Mouse (Mus musculus) limb, embryonic 15.5 days (tissue): ENCODE results near the gene Dclk2. TPM values are rescaled to one million over a fixed set of nuclear protein-coding genes. Genes with fewer than 3 reads are reported as not detected.

Experiments used
- ATAC-seq: fragments of 200-750 bp; cut with Nextera tagmentation; 2 replicates; pipeline ENCODE4 v1.8.0; 2017; ENCODE audit warnings: low read depth, moderate TSS enrichment; ENCODE audit not compliant: insufficient number of reproducible peaks, low FRiP score, low TSS enrichment
- H3K27ac ChIP-seq: fragments of 300-500 bp; sonication (generic); 2 replicates; pipeline ENCODE4 v1.5.1; 2015; ENCODE audit warnings: moderate library complexity, mild to moderate bottlenecking, inconsistent platforms
- H3K27me3 ChIP-seq: fragments of 300-500 bp; sonication (generic); 2 replicates; pipeline ENCODE4 v1.6.1; 2015; ENCODE audit warnings: inconsistent platforms
- H3K36me3 ChIP-seq: fragments of 300-500 bp; sonication (generic); 2 replicates; pipeline ENCODE4 v1.6.1; 2015; ENCODE audit warnings: inconsistent platforms
- H3K4me1 ChIP-seq: fragments of 300-500 bp; sonication (generic); 2 replicates; pipeline ENCODE4 v1.6.1; 2015; ENCODE audit warnings: inconsistent platforms
- H3K4me2 ChIP-seq: fragments of 300-500 bp; sonication (generic); 2 replicates; pipeline ENCODE4 v1.6.1; 2015; ENCODE audit warnings: mild to moderate bottlenecking, inconsistent platforms
- H3K4me3 ChIP-seq: fragments of 300-500 bp; sonication (generic); 2 replicates; pipeline ENCODE4 v1.5.1; 2015; ENCODE audit warnings: mild to moderate bottlenecking, inconsistent platforms
- H3K9ac ChIP-seq: fragments of 300-500 bp; sonication (generic); 2 replicates; pipeline ENCODE4 v1.6.1; 2015; ENCODE audit warnings: inconsistent platforms
- H3K9me3 ChIP-seq: fragments of 300-500 bp; sonication (generic); 2 replicates; pipeline ENCODE4 v1.6.1; 2016; ENCODE audit warnings: inconsistent platforms
- WGBS: fragments of 180-500 bp; shearing (Covaris S2); methylation state at CpG from one replicate; pipeline ENCODE4 v1.1.7; 2015; 5-methylcytosine and 5-hydroxymethylcytosine counted together
- polyA plus RNA-seq: library from polyadenylated mRNA; unstranded; fragments of >200 nt; fragmentation: Nextera tagmentation; extraction: Ambion mirVana; gene quantifications from 2 replicates; pipeline ENCODE4 v1.2.1, GENCODE M21; 2015

The Dclk2 gene
- polyA plus RNA-seq: 3.4 and 4.5 TPM in 2 replicates

DNA sequence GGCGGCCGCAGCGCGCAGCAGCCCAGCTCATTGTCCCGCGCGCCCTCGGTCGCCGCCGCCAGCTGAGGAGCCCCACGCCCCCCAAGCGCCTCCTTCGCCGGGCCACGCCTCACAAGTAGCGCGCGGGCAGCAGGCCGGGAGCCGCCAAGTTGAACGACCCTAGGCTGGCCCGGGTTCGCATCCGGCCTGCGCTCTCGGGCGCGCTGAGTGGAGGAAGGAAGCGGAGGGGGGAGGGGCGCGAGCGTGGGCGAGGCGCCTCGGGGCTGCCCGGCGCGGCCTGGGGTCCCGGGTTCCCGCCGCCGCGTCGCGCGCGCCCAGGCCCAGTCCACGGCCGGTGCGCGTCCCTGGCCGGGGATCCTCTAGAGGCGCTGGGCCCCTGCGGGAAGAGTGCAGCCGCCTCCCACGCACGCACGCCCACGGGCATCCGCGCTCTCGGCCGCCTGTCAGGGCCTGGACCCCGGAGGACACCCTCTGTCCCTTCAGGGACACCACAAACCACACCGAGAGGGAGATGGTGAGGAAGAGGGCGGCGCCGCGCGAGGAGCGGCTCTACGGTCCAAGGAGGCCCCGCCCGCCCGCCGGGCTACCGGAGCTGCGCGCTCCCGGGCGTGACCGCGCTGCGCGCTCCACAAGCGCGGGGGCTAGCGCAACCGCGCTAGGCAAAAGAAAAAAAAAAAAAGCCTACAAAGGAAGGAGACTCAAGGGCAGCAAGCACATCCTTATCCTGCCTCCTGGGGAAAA is at the start of gene Dclk2:
Gene Dclk2 (minus strand): TSS at position 510 of the 741 bp plus-strand sequence.
- peak within 1 kb of the TSS; percentile 96 for H3K4me2 ChIP-seq
- H3K27ac ChIP-seq: no peak within 1 kb of the TSS; the same call in 1 of the 2 replicates
- no peaks in the 10 kb centered on the region for H3K36me3 ChIP-seq
- under 1% methylated on average over 65 of the region's 91 CpGs for whole genome bisulfite sequencing
- H3K4me3 ChIP-seq: peak within 1 kb of the TSS; percentile 77
- H3K27me3 ChIP-seq: peaks cover 27% of the 10 kb centered on the region
- no peaks in the 10 kb centered on the region for H3K9me3 ChIP-seq
- peaks cover 17% of the 10 kb centered on the region for H3K4me1 ChIP-seq
- ATAC-seq: peak; percentile 76
- H3K9ac ChIP-seq: peak within 1 kb of the TSS; percentile 67

DNA sequence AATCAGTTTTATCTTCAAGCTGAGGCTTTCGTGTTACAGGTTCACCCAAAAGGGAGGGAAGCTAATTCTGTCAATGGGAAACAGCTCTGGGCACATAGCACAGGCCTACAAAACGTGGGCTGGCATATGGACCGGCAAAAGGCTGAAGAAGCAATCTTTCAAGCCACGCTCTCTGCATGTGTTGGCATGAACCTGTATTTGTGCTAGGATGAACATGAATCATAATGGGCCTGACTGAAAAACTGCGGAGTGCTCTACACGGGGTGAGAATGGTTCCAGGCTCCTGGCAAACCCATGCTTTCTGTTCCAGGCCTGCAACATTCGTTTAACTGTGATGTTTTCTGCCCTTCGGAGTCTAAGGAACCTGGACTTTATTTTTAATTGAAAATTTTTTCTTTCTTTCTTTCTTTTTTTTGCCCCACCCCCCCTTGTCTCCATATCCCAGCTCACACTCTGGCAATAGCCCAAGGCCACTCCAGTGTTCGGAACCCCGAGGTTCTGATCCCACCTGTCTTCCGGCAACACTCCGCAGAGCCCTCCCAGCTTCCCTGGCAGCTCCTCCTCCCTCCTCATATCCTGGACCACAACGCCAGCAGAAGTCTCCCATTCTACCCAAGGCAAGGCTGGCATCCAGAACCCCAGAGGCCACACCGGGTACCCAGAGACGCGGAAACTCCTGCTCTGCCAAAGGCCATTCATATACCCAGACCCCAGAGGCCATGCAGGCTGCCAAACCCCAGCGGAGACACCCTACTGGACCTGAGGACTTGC is 42.2 kb upstream of the Dclk2 start:
- H3K4me1 ChIP-seq: no peaks in the 10 kb centered on the region
- no peak for ATAC-seq
- no peak overlapping the region for H3K4me3 ChIP-seq
- H3K9ac ChIP-seq: no peak overlapping the region
- no peaks in the 10 kb centered on the region for H3K36me3 ChIP-seq
- no peaks in the 10 kb centered on the region for H3K27me3 ChIP-seq
- no peaks in the 10 kb centered on the region for H3K9me3 ChIP-seq
- H3K4me2 ChIP-seq: no peak overlapping the region
- WGBS: 83% methylated on average over 17 of the region's 17 CpGs
- H3K27ac ChIP-seq: no peak overlapping the region

DNA sequence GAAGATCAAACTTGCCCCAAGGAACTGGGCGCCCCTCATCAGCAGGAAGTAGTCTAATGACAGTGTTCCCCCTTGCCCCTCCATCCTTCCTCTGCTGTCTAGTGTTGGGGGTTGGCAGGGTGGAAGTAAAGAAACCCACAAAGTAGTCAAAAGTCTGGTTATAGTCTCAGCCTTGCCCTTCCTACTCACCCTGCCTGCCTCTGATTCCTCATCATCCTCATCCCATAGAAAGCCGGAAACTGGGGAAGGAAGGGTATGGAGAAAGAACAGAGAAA is 40.7 kb upstream of the Dclk2 start:
- no peaks in the 10 kb centered on the region for H3K4me1 ChIP-seq
- no peaks in the 10 kb centered on the region for H3K36me3 ChIP-seq
- H3K9me3 ChIP-seq: no peaks in the 10 kb centered on the region
- no peak overlapping the region for H3K9ac ChIP-seq
- no peak overlapping the region for H3K27ac ChIP-seq
- ATAC-seq: no peak
- 83% methylated on average over 2 of the region's 2 CpGs for WGBS
- H3K4me3 ChIP-seq: no peak overlapping the region
- no peaks in the 10 kb centered on the region for H3K27me3 ChIP-seq
- H3K4me2 ChIP-seq: no peak overlapping the region

DNA sequence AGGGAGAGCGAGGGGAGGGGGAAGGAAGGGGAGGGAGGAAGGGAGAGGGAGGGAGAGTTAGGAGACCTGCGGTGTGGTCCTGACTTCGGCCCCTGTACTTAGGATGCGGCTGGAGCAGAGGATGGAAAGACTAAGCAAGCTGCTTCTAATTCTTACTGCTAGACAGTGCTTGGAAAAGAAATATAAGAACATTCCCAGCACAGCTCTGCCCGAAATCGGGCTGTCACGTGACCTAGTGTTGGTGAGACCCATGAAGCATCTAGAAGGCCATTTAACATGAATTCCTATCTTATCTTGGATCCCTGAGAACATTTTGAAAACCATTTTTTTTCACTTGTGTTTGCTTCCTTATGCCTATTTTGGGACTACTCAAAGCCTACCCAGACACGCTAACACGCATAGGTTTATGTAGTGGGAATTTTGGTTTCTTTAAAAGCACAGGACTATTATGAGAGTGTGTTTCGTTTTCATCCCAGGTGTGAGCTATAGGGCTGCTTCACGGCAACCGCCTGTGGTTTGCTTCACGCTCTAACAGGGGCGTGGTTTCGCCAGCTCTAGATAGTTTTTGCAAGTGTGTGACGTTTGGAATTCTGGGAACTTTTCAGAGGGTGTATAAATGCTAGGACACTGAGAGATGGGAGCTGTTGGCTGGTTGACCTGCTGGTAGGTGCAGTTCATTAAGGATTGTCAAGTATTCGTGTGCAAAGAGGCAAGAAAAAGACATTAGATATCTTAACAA is 40.2 kb upstream of the Dclk2 start:
- 83% methylated on average over 17 of the region's 17 CpGs for WGBS
- Histone ChIP-seq H3K27ac (no peak overlapping the region), H3K4me2 (no peak overlapping the region), H3K4me1 (no peaks in the 10 kb centered on the region), H3K9ac (no peak overlapping the region), H3K36me3 (no peaks in the 10 kb centered on the region), H3K4me3 (no peak overlapping the region), H3K9me3 (no peaks in the 10 kb centered on the region), H3K27me3 (no peaks in the 10 kb centered on the region)
- ATAC-seq: no peak

DNA sequence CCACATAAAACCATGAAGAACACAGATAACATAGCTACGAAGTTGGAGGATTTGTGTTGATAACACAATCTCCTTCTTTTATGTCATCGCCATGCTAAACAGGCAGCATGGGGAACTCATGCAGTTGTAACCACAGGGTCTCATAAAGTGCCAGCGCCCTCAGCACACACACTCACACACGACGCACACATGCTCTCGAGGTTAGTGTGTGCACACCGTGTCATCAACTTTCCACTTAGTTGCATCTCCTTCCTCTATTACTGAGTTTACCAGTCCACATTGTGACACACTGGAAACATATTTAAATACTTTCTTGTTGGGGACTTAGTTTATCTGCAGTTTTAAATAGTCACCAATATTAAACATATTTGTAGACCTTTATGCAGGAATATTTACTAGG is 38.4 kb upstream of the Dclk2 start:
- Histone ChIP-seq H3K36me3 (no peaks in the 10 kb centered on the region), H3K27me3 (no peaks in the 10 kb centered on the region), H3K4me1 (no peaks in the 10 kb centered on the region), H3K27ac (no peak overlapping the region), H3K4me3 (no peak overlapping the region), H3K9ac (no peak overlapping the region), H3K9me3 (no peaks in the 10 kb centered on the region), H3K4me2 (no peak overlapping the region)
- no peak for ATAC-seq
- 86% methylated on average over 7 of the region's 7 CpGs for WGBS

DNA sequence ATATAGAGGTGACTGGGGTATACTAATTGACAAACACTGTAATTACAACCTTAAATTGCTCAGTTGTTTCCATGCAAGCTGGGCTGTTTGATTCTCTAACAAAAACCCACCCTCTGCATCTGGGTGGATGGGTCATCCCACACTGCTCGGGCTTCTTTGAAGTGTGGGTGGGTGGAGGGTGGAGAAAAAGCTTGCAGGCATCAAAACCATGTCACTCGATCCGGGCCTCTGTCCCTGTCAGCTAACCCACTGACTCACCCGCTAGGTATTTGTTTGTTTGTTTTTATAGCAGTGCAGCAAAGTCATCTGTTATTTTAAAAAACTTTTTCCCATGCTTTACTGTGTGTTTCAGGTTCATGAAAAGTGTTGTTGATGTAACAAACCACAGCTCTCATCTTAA is 34.7 kb upstream of the Dclk2 start:
- ATAC-seq: no peak
- Histone ChIP-seq H3K9ac (no peak overlapping the region), H3K27me3 (no peaks in the 10 kb centered on the region), H3K36me3 (no peaks in the 10 kb centered on the region), H3K27ac (no peak overlapping the region), H3K4me3 (no peak overlapping the region), H3K4me2 (no peak overlapping the region), H3K4me1 (no peaks in the 10 kb centered on the region), H3K9me3 (no peaks in the 10 kb centered on the region)
- WGBS: 14% methylated on average over 4 of the region's 4 CpGs

DNA sequence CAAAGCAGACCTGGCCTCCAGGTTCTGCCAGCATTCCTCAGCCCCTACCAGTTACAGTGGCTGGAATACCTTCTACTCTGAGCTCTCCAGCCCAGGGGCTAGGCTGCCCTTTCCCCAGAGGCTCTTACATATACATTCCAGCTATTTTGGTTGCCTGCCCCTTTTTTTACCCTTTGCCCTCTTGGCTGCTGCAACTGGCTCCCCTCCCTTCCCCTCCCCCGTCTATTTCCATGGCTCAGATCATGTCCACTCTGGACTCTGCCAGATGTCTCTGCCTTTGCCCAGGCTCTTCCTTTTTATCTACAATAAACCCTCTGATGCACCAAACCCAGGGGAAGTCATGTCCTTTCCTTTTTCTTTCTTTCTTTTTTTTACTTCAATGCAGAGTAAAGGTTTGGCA is 33.9 kb upstream of the Dclk2 start:
- no peak overlapping the region for H3K9ac ChIP-seq
- ATAC-seq: no peak

DNA sequence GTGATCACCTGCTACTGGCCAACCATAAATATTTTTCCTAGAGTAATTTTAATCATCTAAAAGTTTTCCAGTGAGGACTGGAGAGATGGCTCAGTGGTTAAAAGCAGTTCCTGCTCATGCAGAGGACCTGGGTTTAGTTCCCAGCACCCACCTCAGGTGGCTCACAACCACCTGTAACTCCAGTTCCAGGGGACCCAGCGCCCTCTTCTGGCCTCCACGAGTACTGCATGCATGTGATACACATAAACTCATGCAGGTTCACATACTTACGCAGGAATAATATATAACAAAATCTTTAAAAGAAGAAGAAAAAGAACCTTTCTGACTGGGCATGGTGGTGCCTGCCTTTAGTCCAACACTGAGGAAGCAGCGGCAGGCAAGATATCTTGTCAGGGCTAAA is 33.2 kb upstream of the Dclk2 start:
- Histone ChIP-seq H3K36me3 (no peaks in the 10 kb centered on the region), H3K9ac (no peak overlapping the region), H3K4me3 (no peak overlapping the region), H3K27me3 (no peaks in the 10 kb centered on the region), H3K27ac (no peak overlapping the region), H3K9me3 (no peaks in the 10 kb centered on the region), H3K4me2 (no peak overlapping the region), H3K4me1 (no peaks in the 10 kb centered on the region)
- 82% methylated on average over 4 of the region's 4 CpGs for WGBS
- no peak for ATAC-seq

More for the DNA sequence above, 33.9 kb upstream of the Dclk2 start:
- no peak overlapping the region for H3K4me2 ChIP-seq
- no peaks in the 10 kb centered on the region for H3K36me3 ChIP-seq
- no peaks in the 10 kb centered on the region for H3K4me1 ChIP-seq
- H3K4me3 ChIP-seq: no peak overlapping the region
- no peaks in the 10 kb centered on the region for H3K9me3 ChIP-seq
- no peaks in the 10 kb centered on the region for H3K27me3 ChIP-seq
- no peak overlapping the region for H3K27ac ChIP-seq
- 39% methylated on average over 1 of the region's 1 CpGs for WGBS

DNA sequence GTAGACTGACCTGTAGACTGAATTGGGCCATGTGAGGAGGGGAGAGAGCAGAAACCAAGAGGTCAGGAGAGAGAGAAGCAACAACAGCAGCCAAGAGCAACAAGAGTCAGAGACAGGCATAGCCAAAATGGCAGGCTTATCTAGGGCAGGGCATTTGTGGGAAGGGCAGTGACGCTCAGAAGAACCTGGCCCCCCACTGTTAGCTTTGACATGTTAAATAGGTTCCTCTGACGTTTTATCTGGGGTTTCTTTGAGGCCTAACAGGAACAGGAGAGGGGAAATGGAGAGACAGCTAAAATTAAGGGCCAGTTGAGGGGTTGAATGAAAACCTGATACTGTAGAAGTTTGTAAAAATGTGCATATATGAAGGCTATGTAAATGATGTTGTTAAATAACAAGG is 30.0 kb upstream of the Dclk2 start:
- 36% methylated on average over 2 of the region's 2 CpGs for WGBS
- Histone ChIP-seq H3K4me1 (no peaks in the 10 kb centered on the region), H3K36me3 (no peaks in the 10 kb centered on the region), H3K27me3 (no peaks in the 10 kb centered on the region), H3K9ac (no peak overlapping the region), H3K4me2 (no peak overlapping the region), H3K27ac (no peak overlapping the region), H3K4me3 (no peak overlapping the region), H3K9me3 (no peaks in the 10 kb centered on the region)
- ATAC-seq: no peak

DNA sequence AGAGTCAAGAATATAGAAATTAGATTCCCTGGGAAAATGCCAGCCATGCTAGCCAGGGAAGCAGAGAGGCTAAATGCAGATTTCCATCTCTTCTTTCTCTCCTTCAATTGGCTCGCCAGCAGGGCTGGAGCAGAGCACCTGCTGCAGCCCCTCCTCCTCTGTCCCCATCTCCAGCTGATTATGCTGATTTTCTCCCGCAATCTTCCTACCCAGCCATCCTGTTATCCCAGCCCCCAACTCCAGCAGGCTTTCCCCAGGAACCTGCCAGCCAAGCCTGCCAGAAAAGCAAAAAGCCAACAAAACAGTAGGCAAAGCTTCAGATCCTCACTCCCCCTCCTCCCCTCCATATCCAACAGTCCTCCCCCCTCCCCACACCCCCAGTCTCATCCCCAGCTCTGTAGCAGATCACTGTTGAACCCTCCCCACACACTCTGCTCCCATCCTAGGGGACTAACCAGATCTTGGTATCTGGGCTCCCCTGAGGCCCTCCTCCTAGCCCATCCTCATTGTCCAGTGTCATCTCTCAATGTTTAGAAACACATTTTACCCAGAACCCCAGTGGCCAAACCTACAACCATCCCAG is 15.7 kb upstream of the Dclk2 start:
- Histone ChIP-seq H3K4me2 (no peak overlapping the region), H3K9ac (no peak overlapping the region), H3K27me3 (no peaks in the 10 kb centered on the region), H3K36me3 (no peaks in the 10 kb centered on the region), H3K9me3 (no peaks in the 10 kb centered on the region), H3K27ac (no peak overlapping the region), H3K4me3 (no peak overlapping the region), H3K4me1 (no peaks in the 10 kb centered on the region)
- 19% methylated on average over 2 of the region's 2 CpGs for WGBS
- ATAC-seq: no peak

DNA sequence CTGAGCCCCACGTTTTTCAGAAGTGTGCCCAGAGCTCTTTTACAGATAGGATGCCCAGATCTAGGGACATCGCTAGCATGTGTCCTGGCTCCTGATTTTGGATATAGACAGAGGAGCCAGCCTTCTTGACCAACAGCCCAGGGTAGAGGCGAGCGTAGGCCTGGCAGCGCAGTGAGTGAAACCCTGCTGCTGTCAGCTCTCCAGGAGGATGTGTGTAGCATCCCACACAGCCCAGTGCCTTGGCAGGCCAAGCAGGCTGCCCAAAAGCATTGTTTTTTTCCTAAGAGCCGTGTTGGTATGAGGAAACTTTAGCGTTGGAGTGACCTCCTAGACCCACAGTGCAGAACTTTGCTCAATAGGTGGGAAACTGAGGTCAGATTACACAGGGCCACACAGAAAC is 12.8 kb upstream of the Dclk2 start:
- Histone ChIP-seq H3K4me1 (no peaks in the 10 kb centered on the region), H3K9ac (no peak overlapping the region), H3K36me3 (no peaks in the 10 kb centered on the region), H3K9me3 (no peaks in the 10 kb centered on the region), H3K4me2 (no peak overlapping the region), H3K27ac (no peak overlapping the region), H3K4me3 (no peak overlapping the region), H3K27me3 (no peaks in the 10 kb centered on the region)
- ATAC-seq: no peak
- 83% methylated on average over 7 of the region's 7 CpGs for WGBS

DNA sequence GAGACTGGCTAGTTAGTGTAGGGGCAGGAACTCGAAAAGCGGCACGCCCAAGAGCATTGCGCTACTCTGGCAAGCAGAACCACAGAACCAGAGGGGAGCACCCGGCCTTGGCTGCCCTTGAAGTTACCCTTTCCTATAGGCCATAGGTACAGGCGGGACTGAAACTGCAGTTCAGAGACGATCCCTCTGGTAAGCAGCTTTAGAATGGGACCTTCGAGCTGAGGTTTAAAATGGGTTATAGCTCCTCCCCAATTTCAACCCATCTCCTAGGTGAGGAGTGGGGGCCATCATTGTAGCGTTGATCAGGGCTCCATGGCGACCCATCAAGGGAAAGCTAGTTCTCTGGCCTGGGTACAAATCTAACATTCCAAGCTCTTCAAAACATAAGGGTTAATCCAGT is 3.0 kb upstream of the Dclk2 start:
- no peak for ATAC-seq
- H3K4me1 ChIP-seq: peaks cover 17% of the 10 kb centered on the region
- no peak overlapping the region for H3K4me3 ChIP-seq
- no peak overlapping the region for H3K27ac ChIP-seq
- no peaks in the 10 kb centered on the region for H3K36me3 ChIP-seq
- 87% methylated on average over 10 of the region's 10 CpGs for WGBS
- H3K9ac ChIP-seq: no peak overlapping the region
- H3K27me3 ChIP-seq: peaks cover 24% of the 10 kb centered on the region
- H3K4me2 ChIP-seq: no peak overlapping the region
- H3K9me3 ChIP-seq: no peaks in the 10 kb centered on the region
